Mouse (Mus musculus): ENCODE data around the gene Zfp687.

- TF ChIP-seq CTCF (conservative IDR thresholded peaks at IDR 0.05; ENCODE audit: low read length) (no peak), NANOG (IDR thresholded peaks at IDR 0.05; ENCODE audit: borderline replicate concordance, low read length) (no peak), POU5F1 (IDR thresholded peaks at IDR 0.05; ENCODE audit: borderline replicate concordance, low read length) (no peak)
Measured at GRCm38 (mm10) chr3:95058078-95058477, 42.8 kb upstream of the Zfp687 start.
